Mouse (Mus musculus) bone marrow, adult 2 months (tissue): ENCODE results near the gene Abca17.
A peak's percentile ranks its signal among the peaks of the same experiment; 100 is the strongest.

ENCODE experiments used
- CTCF ChIP-seq: fragments of 200-500 bp; IDR thresholded peaks from 2 replicates; pipeline ENCODE4 v1.5.1; 2011; ENCODE audit warnings: low read length, control low read depth; ENCODE audit not compliant: control insufficient read depth, insufficient read depth
- POLR2A ChIP-seq: fragments of 200-500 bp; IDR thresholded peaks from 2 replicates; pipeline ENCODE4 v1.6.1; 2011; ENCODE audit warnings: low read depth, mild to moderate bottlenecking, control low read depth, low read length, borderline replicate concordance; ENCODE audit not compliant: control insufficient read depth

- peak; percentile 68 for TF ChIP-seq CTCF
- TF ChIP-seq POLR2A: no peak
Observed at GRCm38 (mm10) chr17:24389865-24390264, 39.0 kb upstream of the Abca17 start.
